In the genomic region with DNA sequence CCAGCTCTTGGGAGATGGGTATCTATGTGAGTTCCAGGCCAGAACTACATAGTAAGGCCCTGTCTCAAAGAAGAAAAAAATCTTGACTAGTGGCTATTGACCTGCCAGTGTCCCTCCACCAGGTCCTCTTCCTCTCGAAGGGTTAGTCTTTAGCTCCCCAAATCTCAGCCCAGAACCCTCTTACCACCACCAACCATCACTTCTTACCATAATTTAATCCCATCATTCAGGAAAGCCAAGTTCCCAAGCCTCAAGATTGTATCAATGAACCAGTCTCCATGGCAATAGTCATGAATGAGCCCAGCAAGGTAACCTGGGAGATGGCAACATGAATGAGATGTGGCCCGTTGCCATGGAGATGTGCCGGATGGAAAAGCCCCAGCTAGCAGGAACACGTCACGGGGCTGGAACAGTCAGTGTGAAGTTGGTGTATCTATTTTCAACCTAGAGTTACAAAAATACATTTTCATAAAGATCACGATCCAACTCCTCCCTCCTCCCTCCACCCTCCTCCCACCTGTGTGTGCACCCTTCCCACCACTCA, we compare ENCODE assay signal across 11 mouse cellular contexts.
DNase-seq lines count a peak whose midpoint lies in the region; ATAC-seq lines count a peak whose summit lies in the region.
"Had no signal": no experiment of that assay in that cellular context is flagged by ENCODE, and none has a peak within 500 bp of the region (broad histone marks: within the 10 kb centered on the region; RNA-seq: fewer than 3 reads in every experiment).

No protein-coding gene starts in this region.

- no peak for ATAC-seq in cerebellum, adult (ENCODE audit: insufficient number of reproducible peaks, low FRiP score, low TSS enrichment)
- ATAC-seq in hindbrain, embryonic 16.5 days = peak; percentile 82

- no peak overlapping the region for H3K4me2 ChIP-seq in hindbrain, embryonic 16.5 days (ENCODE audit: low read length)
- H3K4me2 ChIP-seq: embryonic facial prominence, embryonic 13.5 days; liver, embryonic 13.5 days had no signal

- intact Hi-C loops in left cerebral cortex, postnatal 4 days (cut with DNase I) = no loop called here

- WGBS in hindbrain, embryonic 16.5 days = 37% methylated on average over 6 of the region's 6 CpGs

- peaks cover 9% of the 10 kb centered on the region for H3K4me1 ChIP-seq in hindbrain, embryonic 16.5 days (ENCODE audit: control insufficient read depth, insufficient read depth, low read depth, low read length)
- H3K4me1 ChIP-seq: embryonic facial prominence, embryonic 13.5 days; liver, embryonic 13.5 days had no signal

- no peaks in the 10 kb centered on the region for H3K36me3 ChIP-seq in hindbrain, embryonic 16.5 days (ENCODE audit: control insufficient read depth, insufficient read depth, low read length)
- H3K36me3 ChIP-seq: embryonic facial prominence, embryonic 13.5 days; liver, embryonic 13.5 days had no signal

- no peak overlapping the region for H3K27ac ChIP-seq in hindbrain, embryonic 16.5 days (ENCODE audit: low read depth, low read length)
- H3K27ac ChIP-seq: embryonic facial prominence, embryonic 13.5 days; liver, embryonic 13.5 days had no signal

- no peaks in the 10 kb centered on the region for H3K27me3 ChIP-seq in hindbrain, embryonic 16.5 days (replicated peaks; ENCODE audit: control insufficient read depth, insufficient read depth, low read length)
- H3K27me3 ChIP-seq: embryonic facial prominence, embryonic 13.5 days; liver, embryonic 13.5 days had no signal

- H3K4me3 ChIP-seq in hindbrain, embryonic 16.5 days (ENCODE audit: low read length) = no peak overlapping the region
- H3K4me3 ChIP-seq: embryonic facial prominence, embryonic 13.5 days; liver, embryonic 13.5 days had no signal

- no peak overlapping the region for H3K9ac ChIP-seq in hindbrain, embryonic 16.5 days (ENCODE audit: low read depth, low read length)
- H3K9ac ChIP-seq: embryonic facial prominence, embryonic 13.5 days; liver, embryonic 13.5 days had no signal

- peak; percentile 67 for DNase-seq in cerebellum, adult 11 months
- DNase-seq in left cerebral cortex, postnatal 4 days = peak; percentile 60
- peak; percentile 94 to 95 for DNase-seq in right cerebral cortex, postnatal 36 days (ENCODE audit: low spot score in 2 of 2)
- DNase-seq in thymus, postnatal 25 days = no peak
- no peak for DNase-seq in thymus, postnatal 14 days
- no peak for DNase-seq in heart, adult 11 months
- DNase-seq: heart, postnatal 4 days; liver, embryonic 13.5 days had no signal

- no peaks in the 10 kb centered on the region for H3K9me3 ChIP-seq in hindbrain, embryonic 16.5 days (ENCODE audit: control insufficient read depth, low read length)
- H3K9me3 ChIP-seq: embryonic facial prominence, embryonic 13.5 days; liver, embryonic 13.5 days had no signal

Comparison
In these comparisons a context has a peak if more than half of its experiments do, and no peak if none do; other contexts are left out.
1. DNase-seq: peak in cerebellum, adult 11 months (single experiment), left cerebral cortex, postnatal 4 days (single experiment) and right cerebral cortex, postnatal 36 days (2 of 2); none in thymus, postnatal 25 days (single experiment), thymus, postnatal 14 days (single experiment) and heart, adult 11 months (single experiment).